Mouse (Mus musculus): ENCODE results near the gene Pgam2.
A peak's percentile ranks its signal among the peaks of the same experiment; 100 is the strongest.
"Not testable (repeated sequence)": the region's sequence is repeated elsewhere in the genome, so short reads cannot be mapped to it uniquely, and the experiment has no call there.

Pgam2 gene

GRCm38 (mm10) chr11:5803551-5803981, at the start of gene Pgam2:
Pgam2 (minus strand) TSS chr11:5803733.
- DNase-seq (ENCODE audit: low spot score in 2 of 2), result no peak

DNA sequence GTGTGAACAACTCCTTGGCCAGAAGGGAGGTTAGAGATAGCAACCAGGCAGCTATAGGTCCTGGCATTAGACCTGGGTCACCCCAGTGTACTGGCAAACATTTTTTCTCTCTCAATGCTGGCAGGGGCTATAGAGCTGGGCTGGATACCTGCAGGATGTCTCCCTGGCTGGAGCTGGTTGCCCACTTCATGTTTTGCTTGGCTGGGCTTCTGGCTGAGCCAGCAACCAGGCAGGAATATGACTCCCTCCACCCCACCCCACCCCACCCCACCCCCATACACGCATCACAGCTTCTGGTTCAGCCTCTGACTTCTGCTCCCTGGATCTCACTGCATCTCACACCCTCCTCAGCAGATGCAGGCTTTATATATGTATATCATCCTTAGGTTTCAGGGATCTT, 48.8 kb upstream of the Pgam2 start:
- DNase-seq (ENCODE audit: low spot score in 2 of 2), result no peak

DNA sequence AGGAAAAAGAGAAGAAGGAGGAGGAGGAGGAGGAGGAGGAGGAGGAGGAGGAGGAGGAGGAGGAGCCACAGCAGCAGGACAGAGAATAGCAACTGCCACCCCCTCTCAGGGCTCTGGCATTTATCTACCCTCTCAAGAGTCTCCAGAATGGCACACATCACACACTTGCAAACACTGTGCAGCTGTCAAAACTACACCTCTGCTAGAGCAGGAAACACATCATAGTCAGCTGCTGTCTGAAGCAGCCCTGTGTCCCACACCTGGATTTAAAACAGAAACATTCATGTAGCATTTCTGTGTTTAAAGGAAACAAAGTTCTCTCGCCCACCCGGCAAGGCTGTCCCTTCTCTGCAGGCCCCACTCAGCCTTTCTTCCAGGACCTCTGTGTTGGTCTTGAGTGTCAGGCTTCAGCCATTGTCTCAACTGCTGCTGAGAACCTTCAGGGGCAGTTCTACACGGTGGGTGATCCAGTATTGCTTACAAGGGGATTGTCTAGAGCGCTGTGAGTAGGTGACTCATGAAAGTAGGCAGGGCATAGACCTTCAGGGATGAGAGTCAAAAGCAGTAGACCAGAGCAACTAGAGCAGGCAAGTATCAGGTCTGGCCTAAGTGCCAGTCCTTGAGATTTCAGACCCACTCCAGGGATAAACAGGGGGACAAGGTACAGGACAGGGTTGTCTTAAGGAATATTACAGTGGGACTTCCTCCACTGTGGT, 47.6 kb upstream of the Pgam2 start:
- DNase-seq (ENCODE audit: low spot score in 2 of 2), result no peak

DNA sequence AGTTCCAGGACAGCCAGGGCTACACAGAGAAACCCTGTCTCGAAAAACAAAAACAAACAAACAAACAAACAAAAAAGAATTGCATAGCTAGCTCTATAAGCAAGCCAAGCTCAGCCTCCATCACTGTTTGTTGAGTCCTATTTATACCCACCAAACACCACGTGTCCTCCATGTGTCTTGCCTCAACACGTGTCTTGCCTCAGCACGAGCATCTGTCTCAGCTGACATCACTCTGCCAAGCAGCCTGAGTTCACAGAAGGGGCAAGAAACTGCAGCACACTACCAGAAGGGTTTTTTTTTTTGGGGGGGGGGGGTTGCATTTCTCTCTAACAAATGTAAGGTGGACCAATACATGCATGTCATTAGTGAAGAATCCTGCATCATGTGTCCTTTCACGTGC, 46.9 kb upstream of the Pgam2 start:
- no peak for DNase-seq (ENCODE audit: low spot score in 2 of 2)

- DNase-seq (ENCODE audit: low spot score in 2 of 2), result no peak
Measured at GRCm38 (mm10) chr11:5849316-5849715, 45.8 kb upstream of the Pgam2 start.

GRCm38 (mm10) chr11:5848741-5849140, 45.2 kb upstream of the Pgam2 start:
- DNase-seq (ENCODE audit: low spot score in 2 of 2), result peak; percentile 56 to 64

GRCm38 (mm10) chr11:5846639-5847345, 43.3 kb upstream of the Pgam2 start:
- no peak for DNase-seq (ENCODE audit: low spot score in 2 of 2)

- DNase-seq (ENCODE audit: low spot score in 2 of 2), result no peak
Measured at GRCm38 (mm10) chr11:5843131-5843530, 39.6 kb upstream of the Pgam2 start.

DNA sequence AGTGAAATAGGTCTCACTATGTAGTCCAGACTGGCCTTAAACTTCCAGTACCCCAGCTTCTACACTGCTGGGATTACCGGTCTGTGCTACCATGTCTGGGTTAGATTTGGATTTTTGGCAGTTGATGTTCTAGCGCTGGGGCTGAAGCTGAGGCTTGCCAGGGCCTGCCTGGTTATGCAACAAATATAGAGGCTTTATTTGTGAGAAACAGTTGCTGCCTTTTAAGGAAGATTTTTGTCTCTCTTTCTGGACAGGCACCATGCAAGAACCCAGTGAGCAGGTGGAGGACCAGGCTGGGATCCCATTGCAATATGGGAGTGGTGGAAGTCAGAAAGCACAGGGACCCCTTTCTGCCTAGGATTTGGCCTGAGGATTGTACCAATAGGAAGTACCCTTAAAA, 38.2 kb upstream of the Pgam2 start:
- DNase-seq (ENCODE audit: low spot score in 2 of 2), result no peak

DNA sequence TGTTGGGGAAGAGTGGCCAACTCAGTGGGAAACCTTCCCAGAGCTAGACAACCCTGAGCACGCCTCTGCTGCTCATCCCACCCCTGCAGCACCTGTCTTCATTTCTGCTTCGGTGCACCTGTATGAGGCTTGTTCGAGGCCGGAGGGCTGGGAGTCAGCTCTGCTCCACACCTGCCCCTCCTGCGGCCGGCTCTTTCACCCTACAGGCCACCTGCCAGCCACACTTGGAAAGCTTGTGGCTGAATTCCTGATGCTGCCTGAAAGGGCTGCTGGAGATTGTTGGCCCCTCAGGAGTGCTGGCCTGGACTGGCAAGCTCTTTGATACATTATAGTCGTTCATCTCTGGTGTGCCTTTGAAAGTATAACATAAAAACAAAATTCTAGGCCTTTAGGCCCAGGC, 36.8 kb upstream of the Pgam2 start:
- no peak for DNase-seq (ENCODE audit: low spot score in 2 of 2)

DNA sequence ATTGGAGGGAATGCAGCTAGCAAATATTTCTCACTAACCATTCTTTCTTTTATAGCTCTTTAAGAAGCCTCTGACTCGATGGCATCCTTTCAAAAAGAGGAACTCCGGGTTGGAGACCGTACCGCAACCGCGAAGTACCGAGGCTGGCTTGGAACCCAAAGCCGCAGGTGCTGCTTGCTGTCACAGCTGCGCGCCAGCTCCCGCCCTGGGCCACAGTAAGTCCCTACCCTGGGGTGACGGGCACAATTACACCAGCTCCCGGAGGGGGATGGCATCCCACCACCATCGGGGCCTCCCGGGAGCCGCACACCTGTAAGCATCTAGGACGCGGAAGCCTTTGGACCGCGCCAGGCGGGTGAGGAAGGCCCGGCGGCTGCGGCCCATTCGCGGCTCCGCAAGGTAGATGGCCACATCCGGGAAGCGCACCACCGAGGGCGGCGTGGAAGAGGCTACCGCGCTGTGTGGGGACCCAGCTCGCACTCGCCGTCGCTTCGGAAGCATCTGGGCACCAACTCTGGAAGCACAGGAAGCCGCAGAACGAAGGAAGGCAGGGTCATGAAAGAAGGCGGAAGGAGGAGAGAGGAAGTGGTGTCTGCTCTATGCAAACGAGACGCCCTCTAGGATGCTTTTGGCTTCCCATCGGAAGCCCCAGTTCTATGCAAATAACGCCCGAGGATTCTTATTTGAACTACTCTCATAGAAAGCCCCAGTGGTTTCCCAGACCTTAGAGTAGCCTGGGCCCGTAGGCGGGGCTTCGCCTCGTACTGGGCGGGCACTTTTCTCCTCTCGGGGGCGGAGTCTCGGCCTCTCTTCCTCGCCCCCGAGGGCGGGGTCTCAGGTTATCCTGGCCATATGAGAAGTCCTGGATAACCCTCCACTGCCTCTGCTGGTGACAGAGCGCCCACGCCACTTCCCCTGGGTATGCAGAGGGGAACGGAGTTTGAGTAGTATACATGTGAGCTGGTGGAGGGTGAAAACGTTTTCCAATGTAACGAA, 34.0 kb upstream of the Pgam2 start, which contains the start of gene Polm:
Gene Polm, minus strand, starts transcription at position 766 of the 996 bp plus-strand sequence.
- DNase-seq (ENCODE audit: low spot score in 2 of 2), result peak; percentile 77 to 83

DNA sequence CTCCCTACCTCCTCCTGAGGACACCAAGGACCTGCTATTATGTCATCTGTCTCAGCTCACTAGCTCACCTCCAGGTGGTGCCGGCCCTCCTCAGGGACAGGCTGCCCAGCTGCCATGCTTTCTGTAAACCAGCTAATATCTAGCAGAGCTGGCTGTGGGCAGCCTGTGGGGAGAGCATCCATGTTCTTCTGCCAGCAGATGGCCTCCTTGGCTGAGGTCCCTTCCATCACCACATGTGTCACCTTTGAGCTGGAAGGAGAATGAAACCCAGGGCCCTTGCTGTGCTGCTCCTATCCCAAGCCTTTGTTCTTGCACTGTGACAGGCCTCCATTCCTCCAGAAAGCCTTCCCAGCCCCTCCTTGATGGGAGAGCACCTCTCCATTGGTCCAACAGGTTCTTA, 32.6 kb upstream of the Pgam2 start:
- DNase-seq (ENCODE audit: low spot score in 2 of 2), result no peak

- no peak for DNase-seq (ENCODE audit: low spot score in 2 of 2)
Measured at GRCm38 (mm10) chr11:5835057-5835456, 31.5 kb upstream of the Pgam2 start.

- no peak for DNase-seq (ENCODE audit: low spot score in 2 of 2)
Measured at GRCm38 (mm10) chr11:5834506-5834905, 31.0 kb upstream of the Pgam2 start.

GRCm38 (mm10) chr11:5829327-5829726, 25.8 kb upstream of the Pgam2 start:
- DNase-seq (ENCODE audit: low spot score in 2 of 2), result no peak

DNA sequence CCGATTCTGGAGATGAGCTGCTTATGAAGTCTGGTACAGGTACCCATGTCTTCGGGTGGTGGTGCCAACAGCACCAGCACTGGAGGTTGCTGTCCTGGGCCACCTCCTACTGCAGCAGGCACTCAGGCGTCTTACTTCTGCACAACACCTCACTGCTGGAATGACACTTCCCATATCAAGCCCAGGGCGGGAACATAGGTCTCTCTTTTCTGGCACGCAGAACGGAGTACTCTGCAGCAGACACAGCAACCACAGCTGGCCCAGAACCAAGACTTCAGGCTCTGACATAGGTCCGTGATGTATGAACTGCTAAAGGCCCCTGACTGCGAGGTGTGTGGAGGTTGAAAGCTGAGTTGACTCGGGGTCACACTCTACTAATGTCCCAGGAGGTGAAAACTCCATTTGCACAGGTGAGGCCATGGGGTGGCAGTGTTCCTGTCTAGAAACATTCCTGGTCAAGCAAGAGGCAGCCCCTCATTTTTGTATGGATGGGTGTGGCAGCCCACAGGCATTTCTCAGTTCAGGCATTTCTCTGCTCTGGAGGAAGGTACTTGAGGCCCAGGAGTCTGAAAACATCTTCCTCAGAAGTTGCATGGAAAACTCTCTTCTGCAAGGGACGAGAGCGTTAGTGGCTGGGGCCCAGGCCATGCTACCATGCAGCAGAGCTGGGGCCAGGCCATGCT, 25.1 kb upstream of the Pgam2 start:
- no peak for DNase-seq (ENCODE audit: low spot score in 2 of 2)

DNA sequence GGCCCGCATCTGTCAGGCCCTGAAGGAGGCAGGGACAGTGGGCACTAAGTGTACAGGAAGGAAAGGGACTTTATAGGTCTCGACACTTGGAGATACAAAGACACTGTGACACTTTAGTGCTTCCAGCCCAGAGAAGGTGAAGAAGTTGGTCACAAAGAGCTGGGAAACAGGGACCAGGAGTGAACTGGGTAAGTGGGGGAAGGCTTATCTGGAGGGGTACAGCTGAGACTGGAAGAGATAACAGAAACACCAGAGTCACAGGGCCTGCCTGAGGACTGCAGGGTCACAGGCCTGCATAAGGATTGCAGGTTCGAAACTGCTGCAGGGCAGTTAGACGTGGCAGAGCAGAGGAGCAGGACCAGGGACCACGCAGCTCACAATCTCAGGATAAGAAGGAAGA, 24.4 kb upstream of the Pgam2 start:
- DNase-seq (ENCODE audit: low spot score in 2 of 2), result no peak

GRCm38 (mm10) chr11:5825432-5825831, 21.9 kb upstream of the Pgam2 start:
- DNase-seq (ENCODE audit: low spot score in 2 of 2), result no peak

- no peak for DNase-seq (ENCODE audit: low spot score in 2 of 2)
Measured at GRCm38 (mm10) chr11:5819223-5819622, 15.7 kb upstream of the Pgam2 start.

DNA sequence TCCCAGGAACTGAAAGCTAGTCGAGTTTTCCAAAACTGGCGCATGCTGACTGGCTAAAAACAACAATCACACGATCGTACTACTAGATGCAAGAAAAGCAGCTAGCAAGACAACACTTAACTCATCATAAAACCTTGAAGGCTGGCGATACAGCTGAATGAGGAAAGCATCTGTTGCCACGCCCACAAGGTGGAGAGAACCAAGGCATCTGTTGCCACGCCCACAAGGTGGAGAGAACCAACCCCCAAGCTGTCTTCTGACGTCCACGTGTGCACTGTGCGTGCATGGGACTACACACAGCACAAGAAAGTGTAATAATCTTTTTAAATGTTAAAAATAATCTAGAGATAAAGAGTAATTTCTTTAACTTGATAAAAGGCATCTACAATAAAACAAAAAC, 9.8 kb upstream of the Pgam2 start:
- no peak for DNase-seq (ENCODE audit: low spot score in 2 of 2)

DNA sequence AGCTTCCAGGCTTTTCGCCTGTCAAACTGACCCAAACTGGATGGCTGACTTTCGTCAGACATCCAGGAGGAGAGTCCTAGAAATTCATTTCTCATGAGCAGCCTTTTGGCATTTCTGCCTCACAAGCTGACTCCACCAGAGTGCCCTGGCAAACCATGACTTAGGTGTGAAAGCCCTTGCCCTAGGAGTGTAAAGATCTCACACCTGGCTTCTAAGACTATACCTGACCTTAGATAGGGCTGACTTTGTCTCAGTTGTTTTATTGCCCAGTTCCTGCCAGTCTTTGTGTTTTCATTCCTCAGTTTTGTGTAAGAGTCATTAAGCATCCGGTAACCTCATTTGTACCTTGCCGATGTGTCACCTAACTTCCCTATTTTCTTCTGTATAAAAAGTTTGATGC, 6.0 kb upstream of the Pgam2 start:
- not testable (repeated sequence) for DNase-seq (ENCODE audit: low spot score in 2 of 2)

Data from right cerebral cortex, postnatal 36 days (tissue).